9 mouse cellular contexts compared by ENCODE assay signal in the genomic region with DNA sequence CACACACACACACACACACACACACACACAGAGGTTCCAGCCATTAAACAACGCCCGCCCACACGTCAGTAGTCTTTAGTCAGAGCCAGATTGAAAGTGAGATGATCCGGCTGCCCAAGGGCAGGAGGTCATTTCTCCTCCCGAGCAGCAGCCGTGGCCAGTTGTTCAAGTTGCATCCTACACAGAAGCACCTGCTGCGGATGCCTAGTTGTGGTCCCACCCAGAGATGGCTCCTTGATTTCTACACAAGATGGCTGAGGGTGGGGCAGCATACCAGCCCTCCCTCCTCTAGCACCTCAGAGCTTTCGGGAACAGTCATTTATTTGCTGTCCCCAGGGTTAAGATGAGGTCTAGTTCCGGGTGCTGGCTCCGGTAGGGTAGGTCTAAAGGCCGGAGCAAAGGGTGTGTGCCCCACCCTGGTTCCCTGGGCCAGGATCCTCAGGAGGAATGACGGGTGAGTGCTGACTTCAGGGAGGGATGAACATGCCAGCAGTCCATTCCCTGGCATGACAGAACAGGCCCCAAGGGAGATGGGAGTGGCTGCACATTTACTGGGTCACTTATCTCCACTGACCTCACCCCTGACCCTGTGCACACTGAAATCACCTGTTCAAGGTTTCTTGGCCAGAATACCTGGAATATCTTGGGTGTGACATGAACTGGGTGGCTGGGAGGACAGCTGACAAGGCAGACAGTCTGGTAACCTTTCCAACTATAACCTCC. TPM values are rescaled to one million over a fixed set of nuclear protein-coding genes. Genes with fewer than 3 reads are reported as not detected.
DNase-seq lines count a peak whose midpoint lies in the region; ATAC-seq lines count a peak whose summit lies in the region.
"Had no signal": no experiment of that assay in that cellular context is flagged by ENCODE, and none has a peak within 500 bp of the region (broad histone marks: within the 10 kb centered on the region; RNA-seq: fewer than 3 reads in every experiment).

No protein-coding gene starts in this region.

- no peaks in the 10 kb centered on the region for H3K9me3 ChIP-seq in stomach, embryonic 15.5 days
- H3K9me3 ChIP-seq in forebrain, embryonic 14.5 days (replicated peaks; ENCODE audit: control insufficient read depth, low read length): no peaks in the 10 kb centered on the region
- H3K9me3 ChIP-seq: embryonic facial prominence, embryonic 12.5 days had no signal

- DNase-seq in lung, adult 18-20 months: peak; percentile 28 to 57
- no peak for DNase-seq in lung, postnatal 25 days (ENCODE audit: low spot score)
- peak; percentile 50 for DNase-seq in gastrocnemius, postnatal 14 days
- DNase-seq in kidney, postnatal 10 days: peak; percentile 70
- no peak for DNase-seq in forebrain, embryonic 14.5 days (ENCODE audit: low spot score)
- DNase-seq in Muller cell, postnatal 12 days (ENCODE audit: inconsistent ontology term): no peak

- peak; percentile 38; the same call in 1 of the 2 replicates for ATAC-seq in stomach, embryonic 15.5 days (ENCODE audit: insufficient read depth, low FRiP score, low read depth)
- no peak for ATAC-seq in forebrain, embryonic 14.5 days
- ATAC-seq: hindbrain, postnatal 0 days had no signal

- peaks cover 16% of the 10 kb centered on the region for H3K4me1 ChIP-seq in stomach, embryonic 15.5 days
- no peaks in the 10 kb centered on the region for H3K4me1 ChIP-seq in forebrain, embryonic 14.5 days (ENCODE audit: control insufficient read depth, insufficient read depth, low read length)
- H3K4me1 ChIP-seq: embryonic facial prominence, embryonic 12.5 days had no signal

- no peak overlapping the region for H3K9ac ChIP-seq in stomach, embryonic 15.5 days
- H3K9ac ChIP-seq in forebrain, embryonic 14.5 days (ENCODE audit: low read length): no peak overlapping the region
- H3K9ac ChIP-seq: embryonic facial prominence, embryonic 12.5 days had no signal

- 41% methylated on average over 12 of the region's 12 CpGs for WGBS in stomach, embryonic 15.5 days
- 89% methylated on average over 12 of the region's 12 CpGs for WGBS in forebrain, embryonic 14.5 days

- no peak overlapping the region for H3K4me3 ChIP-seq in stomach, embryonic 15.5 days (replicated peaks)
- no peak overlapping the region for H3K4me3 ChIP-seq in forebrain, embryonic 14.5 days (ENCODE audit: low read depth, low read length)
- H3K4me3 ChIP-seq: embryonic facial prominence, embryonic 12.5 days had no signal

- no peaks in the 10 kb centered on the region for H3K27me3 ChIP-seq in stomach, embryonic 15.5 days (replicated peaks)
- H3K27me3 ChIP-seq in forebrain, embryonic 14.5 days (replicated peaks; ENCODE audit: control insufficient read depth, insufficient read depth, low read length): no peaks in the 10 kb centered on the region
- H3K27me3 ChIP-seq: embryonic facial prominence, embryonic 12.5 days had no signal

- peak overlapping the region; percentile 78 for H3K27ac ChIP-seq in stomach, embryonic 15.5 days
- no peak overlapping the region for H3K27ac ChIP-seq in forebrain, embryonic 14.5 days (ENCODE audit: low read depth, low read length)
- H3K27ac ChIP-seq: embryonic facial prominence, embryonic 12.5 days; hindbrain, postnatal 0 days had no signal

- H3K36me3 ChIP-seq in stomach, embryonic 15.5 days: peaks cover 20% of the 10 kb centered on the region
- peaks cover 40% of the 10 kb centered on the region for H3K36me3 ChIP-seq in forebrain, embryonic 14.5 days (ENCODE audit: control insufficient read depth, insufficient read depth, low read length)

- no peak overlapping the region for H3K4me2 ChIP-seq in stomach, embryonic 15.5 days
- H3K4me2 ChIP-seq in forebrain, embryonic 14.5 days (ENCODE audit: low read length): no peak overlapping the region
- H3K4me2 ChIP-seq: embryonic facial prominence, embryonic 12.5 days had no signal

- intact Hi-C loops in gastrocnemius, postnatal 14 days (cut with DNase I; ENCODE audit: low total_unique reads): loop anchor here (5.0 kb wide), 1 partner anchor 53 kb away; no protein-coding TSS in a partner anchor

RNA-seq across cellular contexts. Expression of gene Actn4, which starts 7.7 kb away (rescaled TPM):
- total RNA-seq in gastrocnemius, postnatal 14 days (2021): 10 to 100 TPM; 68.1 to 85.9 TPM
- 319 and 341 TPM in 2 replicates for polyA plus RNA-seq in stomach, embryonic 15.5 days (2015; fragmentation: Nextera tagmentation; extraction: Ambion mirVana)
- polyA plus RNA-seq in forebrain, embryonic 14.5 days (2014; fragmentation: Nextera tagmentation; extraction: Ambion mirVana): 101 and 128 TPM in 2 replicates

RNA-seq across cellular contexts. Expression of gene Eif3k, which starts 11.8 kb away (rescaled TPM):
- 100 to 1,000 TPM; 142 to 147 TPM for total RNA-seq in gastrocnemius, postnatal 14 days (2021)
- polyA plus RNA-seq in stomach, embryonic 15.5 days (2015; fragmentation: Nextera tagmentation; extraction: Ambion mirVana): 370 and 373 TPM in 2 replicates
- 345 and 412 TPM in 2 replicates for polyA plus RNA-seq in forebrain, embryonic 14.5 days (2014; fragmentation: Nextera tagmentation; extraction: Ambion mirVana)

RNA-seq across cellular contexts. Expression of gene Map4k1, which starts 12.0 kb away (rescaled TPM):
- 1 to 10 TPM in 1 of 2 experiments, under 1 TPM in 1; 0.71 to 1.2 TPM for total RNA-seq in gastrocnemius, postnatal 14 days (2021)
- 7.8 and 9.3 TPM in 2 replicates for polyA plus RNA-seq in stomach, embryonic 15.5 days (2015; fragmentation: Nextera tagmentation; extraction: Ambion mirVana)
- polyA plus RNA-seq in forebrain, embryonic 14.5 days (2014; fragmentation: Nextera tagmentation; extraction: Ambion mirVana): 6.1 and 6.9 TPM in 2 replicates

Comparison
In these comparisons a context has a peak if more than half of its experiments do, and no peak if none do; other contexts are left out.
1. DNase-seq: peak in lung, adult 18-20 months (2 of 2), gastrocnemius, postnatal 14 days (single experiment) and kidney, postnatal 10 days (single experiment); none in lung, postnatal 25 days (single experiment), forebrain, embryonic 14.5 days (single experiment) and Muller cell, postnatal 12 days (single experiment).